Mouse (Mus musculus) limb, embryonic 10.5 days (tissue): Measurements from ENCODE around the gene Ksr2. TPM values are rescaled to one million over a fixed set of nuclear protein-coding genes. Genes with fewer than 3 reads are reported as not detected.

Experiments used
- DNase-seq: peaks from one replicate; pipeline ENCODE4 v3.0.0-alpha.2; 2017; ENCODE audit warnings: low spot score
- H3K27ac ChIP-seq: fragments of 300-500 bp; sonication (generic); 2 replicates; pipeline ENCODE4 v1.5.1; 2016; ENCODE audit warnings: mild to moderate bottlenecking
- H3K27me3 ChIP-seq: fragments of 300-500 bp; sonication (generic); 2 replicates; pipeline ENCODE4 v1.6.1; 2016; ENCODE audit warnings: low read depth, mild to moderate bottlenecking; ENCODE audit not compliant: poor library complexity, severe bottlenecking
- H3K36me3 ChIP-seq: fragments of 300-500 bp; sonication (generic); 2 replicates; pipeline ENCODE4 v1.6.1; 2016; ENCODE audit warnings: mild to moderate bottlenecking, moderate library complexity
- H3K4me1 ChIP-seq: fragments of 300-500 bp; sonication (generic); 2 replicates; pipeline ENCODE4 v1.6.1; 2016
- H3K4me3 ChIP-seq: fragments of 300-500 bp; sonication (generic); 2 replicates; pipeline ENCODE4 v1.5.1; 2016; ENCODE audit warnings: mild to moderate bottlenecking, moderate library complexity
- H3K9me3 ChIP-seq: fragments of 300-500 bp; sonication (generic); replicated peaks from 2 replicates; pipeline ENCODE4 v1.6.1; 2016; ENCODE audit warnings: mild to moderate bottlenecking
- WGBS: fragments of 180-500 bp; shearing (Covaris S2); methylation state at CpG from one replicate; pipeline ENCODE4 v1.1.7; 2016; 5-methylcytosine and 5-hydroxymethylcytosine counted together
- polyA plus RNA-seq: library from polyadenylated mRNA; unstranded; fragments of >200 nt; fragmentation: Nextera tagmentation; extraction: Ambion mirVana; gene quantifications from 2 replicates; pipeline ENCODE4 v1.2.1, GENCODE M21; 2016

Ksr2 gene
- polyA plus RNA-seq, 1 experiment from 2014 or later, result not detected

DNA sequence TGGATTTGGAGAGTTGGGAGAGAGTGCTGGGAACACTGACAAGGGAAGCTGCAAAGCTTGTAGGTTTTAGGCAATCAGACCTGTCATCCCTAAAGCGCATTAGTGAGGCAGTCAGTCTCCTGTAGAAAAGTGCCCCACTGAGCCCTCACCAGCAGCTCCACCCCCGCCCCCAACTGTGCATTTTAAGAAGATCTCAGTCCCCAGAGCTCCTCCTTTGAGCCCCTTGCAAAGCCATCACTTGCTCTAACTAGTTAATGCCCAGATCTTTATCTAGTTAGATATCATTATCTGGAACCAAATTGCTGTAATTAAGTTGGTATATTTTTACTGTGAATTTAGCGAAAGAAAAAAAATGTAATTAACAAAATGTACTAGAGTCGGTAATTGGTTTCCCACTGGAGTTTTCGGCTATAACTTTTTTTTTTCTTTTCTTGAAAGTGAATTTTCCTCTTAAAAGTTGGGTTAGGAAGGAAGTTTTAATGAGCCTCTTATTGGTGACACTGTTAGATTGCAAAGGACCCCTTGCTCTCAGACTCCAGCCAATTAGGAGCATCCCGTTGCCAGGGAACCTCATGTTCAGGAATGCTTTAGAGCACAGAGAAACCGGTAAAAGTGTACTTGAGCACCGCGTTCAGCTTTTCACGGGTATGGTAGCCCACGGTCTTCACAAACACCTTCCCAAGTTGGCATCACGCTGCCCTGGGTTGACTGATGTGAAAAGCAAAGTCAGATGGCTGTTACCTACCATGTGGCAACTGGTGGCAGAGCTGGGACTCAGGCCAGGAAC, 344.1 kb downstream of the Ksr2 start:
- Histone ChIP-seq H3K9me3 (no peaks in the 10 kb centered on the region), H3K4me3 (no peak overlapping the region), H3K36me3 (no peaks in the 10 kb centered on the region), H3K4me1 (peaks cover 8% of the 10 kb centered on the region), H3K27me3 (no peaks in the 10 kb centered on the region), H3K27ac (no peak overlapping the region)
- no peak for DNase-seq
- 52% methylated on average over 12 of the region's 12 CpGs for WGBS

DNA sequence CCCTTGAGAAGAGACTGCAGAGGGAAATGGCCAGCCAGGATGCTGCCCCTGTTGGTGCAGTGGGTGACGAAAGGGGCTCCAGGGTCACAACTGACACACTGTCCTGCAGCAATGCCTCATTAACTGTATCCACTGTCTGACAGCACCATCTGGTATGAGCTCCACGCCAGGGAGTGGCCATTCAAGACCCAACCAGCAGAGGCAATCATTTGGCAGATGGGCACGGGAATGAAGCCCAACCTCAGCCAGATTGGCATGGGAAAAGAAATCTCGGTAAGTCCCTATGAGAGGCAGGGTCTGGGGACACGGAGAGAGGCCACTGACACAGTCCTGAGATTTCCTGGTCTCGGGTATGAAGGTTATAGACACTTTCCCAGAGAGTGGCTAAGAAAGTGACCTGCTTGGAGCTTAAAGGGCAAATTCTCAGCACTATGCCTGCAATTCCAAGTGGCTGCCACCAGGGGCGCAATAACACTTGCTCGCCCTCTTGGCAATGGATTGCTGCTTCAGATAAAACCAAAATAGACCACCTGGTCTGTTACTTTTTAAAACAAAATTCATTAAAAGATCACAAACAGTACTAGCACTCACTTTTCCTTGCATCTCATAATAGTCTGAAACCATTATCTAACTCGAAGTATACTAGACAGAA, 347.5 kb downstream of the Ksr2 start:
- no peaks in the 10 kb centered on the region for H3K36me3 ChIP-seq
- no peaks in the 10 kb centered on the region for H3K9me3 ChIP-seq
- DNase-seq, result no peak
- no peak overlapping the region for H3K27ac ChIP-seq
- 75% methylated on average over 9 of the region's 9 CpGs for WGBS
- no peaks in the 10 kb centered on the region for H3K27me3 ChIP-seq
- no peak overlapping the region for H3K4me3 ChIP-seq
- peaks cover 8% of the 10 kb centered on the region for H3K4me1 ChIP-seq

DNA sequence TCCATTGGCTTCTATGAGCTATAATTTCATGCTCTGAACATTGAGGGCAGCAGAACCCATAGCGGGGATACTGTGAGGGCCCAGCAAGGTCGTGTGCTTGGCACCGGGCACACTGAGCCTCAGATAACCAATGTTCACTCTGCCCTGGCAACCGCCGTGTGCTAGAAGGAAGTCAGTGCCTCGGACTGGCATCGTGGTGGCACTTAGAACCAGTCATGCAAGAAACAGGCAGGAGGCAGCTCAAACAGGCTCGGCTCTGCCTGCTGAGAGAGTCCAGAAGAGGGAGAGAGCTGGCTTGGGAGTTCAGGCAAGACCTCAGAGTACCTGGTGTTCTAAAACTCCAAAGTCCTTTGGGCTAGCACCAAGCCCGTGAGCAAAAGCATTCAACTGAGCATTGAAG, 350.7 kb downstream of the Ksr2 start:
- H3K27me3 ChIP-seq, result no peaks in the 10 kb centered on the region
- WGBS, result 89% methylated on average over 9 of the region's 9 CpGs
- no peaks in the 10 kb centered on the region for H3K9me3 ChIP-seq
- H3K27ac ChIP-seq, result no peak overlapping the region
- H3K4me3 ChIP-seq, result no peak overlapping the region
- no peak for DNase-seq
- H3K36me3 ChIP-seq, result no peaks in the 10 kb centered on the region
- no peaks in the 10 kb centered on the region for H3K4me1 ChIP-seq

DNA sequence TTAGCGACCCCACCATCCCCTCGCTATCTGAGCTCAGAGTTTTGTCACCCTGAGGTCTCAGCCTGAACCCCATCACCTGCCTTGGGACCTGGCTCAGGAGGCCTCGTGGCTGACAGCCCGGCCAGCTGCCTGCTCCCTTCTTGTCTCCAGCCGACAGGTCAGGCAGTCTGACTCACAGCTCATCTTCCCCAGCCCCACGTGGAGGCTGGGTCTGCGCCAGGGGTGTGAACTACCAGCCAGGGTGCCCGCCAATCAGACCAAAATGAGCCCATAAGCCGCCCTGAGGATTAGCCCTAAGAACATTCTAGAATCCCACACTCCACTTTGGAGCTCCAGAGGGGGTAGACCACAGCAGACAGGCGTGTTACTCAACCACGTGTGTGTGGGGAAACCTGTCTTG, 365.4 kb downstream of the Ksr2 start:
- Histone ChIP-seq H3K9me3 (no peaks in the 10 kb centered on the region), H3K4me3 (no peak overlapping the region), H3K4me1 (peaks cover 20% of the 10 kb centered on the region), H3K27me3 (peaks cover 12% of the 10 kb centered on the region; the same call in 1 of the 2 replicates), H3K27ac (no peak overlapping the region), H3K36me3 (no peaks in the 10 kb centered on the region)
- DNase-seq, result no peak
- WGBS, result 68% methylated on average over 11 of the region's 11 CpGs

DNA sequence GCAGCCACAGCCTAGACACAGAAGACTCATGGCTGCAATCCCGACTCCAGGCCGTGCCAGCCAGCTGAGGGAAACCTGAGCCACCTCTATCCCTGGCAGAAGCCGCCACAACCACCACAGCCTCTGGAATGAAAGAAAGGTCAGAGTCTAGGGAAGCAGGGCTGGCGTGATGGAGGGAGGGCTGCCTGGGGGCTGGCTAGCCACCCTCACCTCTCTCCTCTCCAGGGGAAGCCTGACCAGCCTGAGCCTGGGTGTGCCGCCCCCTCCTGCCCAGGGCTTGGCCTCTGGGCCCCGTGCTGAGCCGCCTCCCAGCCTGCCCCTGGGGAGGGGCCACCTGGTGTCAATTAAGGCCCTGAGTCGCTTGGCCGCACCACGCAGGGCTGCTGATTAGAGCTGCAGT, 366.9 kb downstream of the Ksr2 start, which contains the start of gene Nos1:
Gene Nos1, plus strand, starts transcription at position 352 of the 400 bp plus-strand sequence.
- 6% methylated on average over 10 of the region's 10 CpGs for WGBS
- H3K4me3 ChIP-seq, result peak within 1 kb of the TSS; percentile 29
- peak within 1 kb of the TSS; percentile 80 for H3K27ac ChIP-seq
- DNase-seq, result peak; percentile 72
- H3K4me1 ChIP-seq, result peaks cover 20% of the 10 kb centered on the region
- H3K36me3 ChIP-seq, result no peaks in the 10 kb centered on the region
- H3K9me3 ChIP-seq, result no peaks in the 10 kb centered on the region
- H3K27me3 ChIP-seq, result peaks cover 12% of the 10 kb centered on the region; the same call in 1 of the 2 replicates

DNA sequence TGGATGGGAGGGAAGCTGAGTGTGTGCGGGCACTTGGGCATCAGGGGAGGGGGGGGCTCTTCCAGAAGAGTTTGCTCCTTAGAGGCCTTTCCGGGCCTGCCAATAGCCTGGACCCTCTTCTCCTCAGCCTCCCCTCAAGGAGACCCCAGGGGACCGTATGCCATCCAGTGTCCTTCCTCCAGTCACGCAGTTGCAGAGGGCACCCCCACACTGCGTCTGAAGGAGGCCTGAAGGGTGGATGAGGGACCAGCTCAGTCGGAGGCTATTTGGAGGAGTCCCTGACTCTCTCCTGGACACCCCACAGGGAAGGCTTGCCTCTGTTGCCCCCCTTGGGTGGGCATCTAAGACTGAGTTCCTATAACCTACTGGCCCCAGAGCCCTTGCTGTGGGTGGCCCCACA, 367.4 kb downstream of the Ksr2 start:
- peak overlapping the region; percentile 29; the same call in 1 of the 2 replicates for H3K4me3 ChIP-seq
- 54% methylated on average over 6 of the region's 6 CpGs for WGBS
- H3K36me3 ChIP-seq, result no peaks in the 10 kb centered on the region

DNA sequence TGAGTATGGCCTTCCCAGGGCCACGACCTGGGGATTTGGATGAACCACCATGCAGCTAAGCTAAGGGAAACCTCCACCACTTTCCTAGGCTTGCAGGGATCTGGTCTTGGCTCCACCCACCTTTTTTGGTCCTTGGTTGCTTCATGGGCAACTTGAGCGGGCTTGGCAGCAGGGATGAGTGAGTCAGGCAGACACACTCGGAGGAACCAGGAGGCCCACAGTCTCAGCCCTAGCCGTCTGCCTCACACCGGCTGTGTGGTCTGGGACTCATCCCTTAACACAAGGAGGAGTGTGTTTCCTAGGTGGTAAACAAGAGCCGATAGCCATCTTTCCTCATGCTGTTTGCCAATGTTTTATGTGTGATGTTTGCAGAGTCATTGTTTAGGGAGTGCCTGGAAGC, 376.3 kb downstream of the Ksr2 start:
- Histone ChIP-seq H3K9me3 (no peaks in the 10 kb centered on the region), H3K4me1 (peaks cover 5% of the 10 kb centered on the region; the same call in 1 of the 2 replicates), H3K36me3 (no peaks in the 10 kb centered on the region), H3K27me3 (no peaks in the 10 kb centered on the region), H3K27ac (no peak overlapping the region), H3K4me3 (no peak overlapping the region)
- WGBS, result 78% methylated on average over 6 of the region's 6 CpGs
- DNase-seq, result no peak

More for the DNA sequence above, 367.4 kb downstream of the Ksr2 start:
- Histone ChIP-seq H3K27ac (peak overlapping the region; percentile 80), H3K9me3 (no peaks in the 10 kb centered on the region), H3K27me3 (peaks cover 12% of the 10 kb centered on the region; the same call in 1 of the 2 replicates), H3K4me1 (peaks cover 20% of the 10 kb centered on the region)
- peak; percentile 33 for DNase-seq

DNA sequence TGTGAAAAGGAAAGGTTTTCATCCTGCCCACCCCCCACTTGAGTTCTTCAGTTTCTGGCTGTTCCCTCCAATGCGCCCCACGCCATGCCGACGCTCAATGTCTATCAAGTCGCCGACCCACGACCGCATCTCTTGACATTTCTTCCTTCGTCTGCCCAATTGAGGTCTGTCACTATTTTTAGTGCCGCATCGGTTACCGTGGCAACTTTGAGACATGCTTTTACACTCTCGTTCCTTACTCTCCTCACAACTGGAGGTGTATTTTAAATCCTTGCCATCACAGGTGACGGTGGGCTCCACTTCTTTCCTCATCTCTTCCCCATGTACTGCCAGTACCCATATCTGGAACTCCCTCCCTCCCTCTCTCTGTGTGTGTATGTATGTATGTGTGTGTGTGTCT, 378.1 kb downstream of the Ksr2 start:
- Histone ChIP-seq H3K4me3 (no peak overlapping the region), H3K9me3 (no peaks in the 10 kb centered on the region), H3K4me1 (peaks cover 5% of the 10 kb centered on the region; the same call in 1 of the 2 replicates), H3K27ac (no peak overlapping the region), H3K27me3 (no peaks in the 10 kb centered on the region), H3K36me3 (no peaks in the 10 kb centered on the region)
- no peak for DNase-seq
- 90% methylated on average over 14 of the region's 14 CpGs for WGBS

DNA sequence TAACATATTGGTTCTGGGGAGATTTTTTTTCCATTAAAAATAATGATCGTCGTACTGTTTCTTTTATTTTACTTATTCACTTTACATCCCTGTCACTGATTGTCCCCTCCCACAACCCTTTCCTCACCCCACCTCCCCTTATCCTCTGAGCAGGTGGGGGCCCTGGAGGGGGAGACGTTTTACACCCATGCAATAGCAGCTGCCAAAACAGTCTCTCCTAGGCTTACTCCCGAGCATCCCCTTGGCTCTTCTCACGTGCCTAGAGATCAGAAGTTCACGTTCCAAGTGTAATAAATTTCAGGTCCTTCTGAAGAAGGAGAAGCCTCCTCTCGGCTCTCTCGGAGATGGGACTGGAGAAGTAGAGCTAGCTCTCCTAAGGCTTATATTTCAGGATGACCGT, 387.0 kb downstream of the Ksr2 start:
- Histone ChIP-seq H3K9me3 (no peaks in the 10 kb centered on the region), H3K27me3 (no peaks in the 10 kb centered on the region), H3K36me3 (no peaks in the 10 kb centered on the region), H3K4me1 (no peaks in the 10 kb centered on the region), H3K27ac (no peak overlapping the region), H3K4me3 (no peak overlapping the region)
- no peak for DNase-seq
- WGBS, result 66% methylated on average over 9 of the region's 9 CpGs

DNA sequence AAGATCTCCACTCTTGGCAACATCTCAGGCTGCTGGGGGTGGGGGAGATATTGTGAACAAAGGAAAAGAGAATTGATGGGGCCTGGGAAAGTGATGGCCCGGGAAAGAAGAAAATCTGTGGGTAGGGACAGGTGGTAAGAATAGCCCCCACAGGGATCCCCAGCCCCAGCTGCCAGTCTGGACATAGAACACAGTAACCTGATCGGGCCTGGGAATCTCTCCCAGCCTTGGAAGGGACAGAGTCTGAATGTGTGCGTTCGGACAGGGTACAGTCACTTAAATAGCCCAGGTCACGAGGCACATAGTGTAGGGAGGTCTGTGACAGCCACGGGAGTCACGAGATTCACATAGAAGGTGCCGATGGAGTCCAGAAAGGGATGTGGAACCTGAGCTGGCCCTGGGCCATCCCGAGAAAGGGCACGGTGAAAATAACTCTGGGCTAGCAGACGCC, 388.3 kb downstream of the Ksr2 start:
- H3K27ac ChIP-seq, result 0 out of 2 replicates have a peak overlapping the region, but pooled peaks have one; percentile 9
- no peaks in the 10 kb centered on the region for H3K36me3 ChIP-seq
- WGBS, result 87% methylated on average over 11 of the region's 11 CpGs
- no peaks in the 10 kb centered on the region for H3K27me3 ChIP-seq
- H3K9me3 ChIP-seq, result no peaks in the 10 kb centered on the region
- DNase-seq, result no peak
- H3K4me3 ChIP-seq, result no peak overlapping the region
- no peaks in the 10 kb centered on the region for H3K4me1 ChIP-seq

DNA sequence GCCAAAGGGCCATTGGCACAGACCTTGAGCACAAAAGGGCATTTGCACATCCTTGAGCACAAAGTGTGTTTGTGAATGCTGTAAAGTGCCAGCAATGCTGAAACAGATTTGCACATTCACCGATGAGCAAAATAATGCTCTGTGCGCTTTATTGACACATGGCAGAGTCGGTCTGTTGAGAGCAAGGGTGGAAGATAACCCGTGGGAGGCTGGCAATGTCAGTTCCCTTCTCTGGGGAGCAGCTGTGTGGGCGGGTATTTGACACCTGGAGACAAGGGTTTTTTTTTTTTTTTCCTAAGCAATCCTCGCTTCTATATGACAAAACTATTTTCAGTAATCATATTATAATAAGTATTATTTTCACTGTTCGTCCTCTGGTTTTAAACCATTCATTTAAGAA, 389.8 kb downstream of the Ksr2 start:
- Histone ChIP-seq H3K4me3 (no peak overlapping the region), H3K4me1 (no peaks in the 10 kb centered on the region), H3K36me3 (no peaks in the 10 kb centered on the region), H3K9me3 (no peaks in the 10 kb centered on the region), H3K27me3 (no peaks in the 10 kb centered on the region), H3K27ac (no peak overlapping the region)
- DNase-seq, result no peak
- 77% methylated on average over 7 of the region's 7 CpGs for WGBS

DNA sequence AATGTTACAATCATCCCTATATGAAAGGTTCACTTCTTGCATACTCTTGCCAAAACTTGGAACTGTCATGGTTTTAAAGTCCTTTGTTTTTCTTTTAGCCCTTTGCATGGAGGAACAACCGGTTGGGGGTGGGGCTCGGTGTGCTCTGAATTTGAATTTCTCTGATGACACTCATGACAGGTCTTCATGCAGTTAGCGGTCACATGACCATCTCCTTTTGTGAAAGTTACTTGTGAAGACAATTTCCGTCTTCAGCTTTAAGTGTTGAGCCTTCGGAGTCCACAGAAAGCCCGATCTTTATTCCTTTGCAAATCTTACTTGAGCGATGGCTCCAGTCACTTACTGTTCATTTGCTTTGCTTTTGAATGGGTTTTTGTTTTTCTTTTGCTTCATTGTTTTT, 397.1 kb downstream of the Ksr2 start:
- Histone ChIP-seq H3K4me1 (peaks cover 5% of the 10 kb centered on the region), H3K36me3 (no peaks in the 10 kb centered on the region), H3K9me3 (no peaks in the 10 kb centered on the region), H3K27ac (no peak overlapping the region), H3K27me3 (no peaks in the 10 kb centered on the region), H3K4me3 (no peak overlapping the region)
- DNase-seq, result no peak
- 95% methylated on average over 7 of the region's 7 CpGs for WGBS

DNA sequence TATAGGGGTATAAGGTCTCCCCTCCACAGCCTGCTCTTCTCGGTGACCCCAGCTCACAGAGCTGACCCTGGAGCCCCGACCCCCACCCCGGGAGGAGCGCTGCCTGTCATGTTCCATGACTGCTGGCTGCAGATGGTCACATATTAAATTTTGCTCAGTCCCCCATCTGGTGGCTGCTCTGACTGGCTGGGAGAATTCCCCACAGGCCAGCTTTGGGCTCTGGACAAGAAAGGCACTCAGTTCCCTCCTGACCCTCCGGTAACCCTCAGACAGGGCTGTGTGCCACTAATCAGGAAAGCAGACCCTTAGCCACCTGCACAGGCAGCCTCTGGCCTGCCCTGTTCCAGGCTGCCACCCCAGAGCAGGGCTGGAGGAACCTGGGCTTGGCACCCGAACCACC, 405.0 kb downstream of the Ksr2 start:
- Histone ChIP-seq H3K4me3 (no peak overlapping the region), H3K27me3 (no peaks in the 10 kb centered on the region), H3K27ac (no peak overlapping the region), H3K4me1 (peaks cover 12% of the 10 kb centered on the region), H3K36me3 (no peaks in the 10 kb centered on the region), H3K9me3 (no peaks in the 10 kb centered on the region)
- WGBS, result 82% methylated on average over 6 of the region's 6 CpGs
- DNase-seq, result no peak
